Mouse (Mus musculus) T-helper 17 cell (primary cell): ENCODE results near the gene Amfr.

Source experiments
- in situ Hi-C, 2 experiments: fragments of 300-600 bp; cut with MboI, MseI; formaldehyde crosslinking; loops; 1 replicate in 1 of 2; 2 replicates in 1 of 2; pipeline ENCODE4 v1.15.1; 2025; ENCODE audit warnings: high pct_unique_total_duplicates in 2 of 2

Gene Amfr

GRCm38 (mm10) chr8:93933288-93933687, 79.4 kb downstream of the Amfr start:
- in situ Hi-C loops: loop anchor here in 1 of 2 experiments (5.0 kb wide), 1 partner anchor 341 kb away; no protein-coding TSS in a partner anchor

GRCm38 (mm10) chr8:93932873-93933272, 79.8 kb downstream of the Amfr start:
- in situ Hi-C loops: loop anchor here in 1 of 2 experiments (5.0 kb wide), 1 partner anchor 341 kb away; no protein-coding TSS in a partner anchor

GRCm38 (mm10) chr8:93931336-93931735, 81.3 kb downstream of the Amfr start:
- in situ Hi-C loops: loop anchor here in 1 of 2 experiments (5.0 kb wide), 1 partner anchor 339 kb away; no protein-coding TSS in a partner anchor

- in situ Hi-C loops: no loop called here
Observed at GRCm38 (mm10) chr8:93929233-93929632, 83.4 kb downstream of the Amfr start.

- in situ Hi-C loops: no loop called here
Observed at GRCm38 (mm10) chr8:93925513-93925912, 87.1 kb downstream of the Amfr start.

GRCm38 (mm10) chr8:93923897-93924334, 88.7 kb downstream of the Amfr start:
- in situ Hi-C loops: loop anchor here in 1 of 2 experiments (25.0 kb wide), 1 partner anchor 937 kb away; no protein-coding TSS in a partner anchor
